Mouse (Mus musculus) T-helper 1 cell (primary cell): Measurements from ENCODE around the gene Ripk1.

Experiments
- in situ Hi-C: fragments of 300-600 bp; cut with MboI, MseI; formaldehyde crosslinking; loops from one replicate; pipeline ENCODE4 v1.15.1; 2025; ENCODE audit warnings: high pct_unique_total_duplicates

Ripk1 gene

GRCm38 (mm10) chr13:34002058-34003006, at the start of gene Ripk1, which contains the start of gene Serpinb6a:
TSS of gene Ripk1 (plus strand) at chr13:34002363.
TSS of gene Serpinb6a (minus strand) at chr13:34002794.
- in situ Hi-C loops: no loop called here

GRCm38 (mm10) chr13:33952947-33953346, 49.2 kb upstream of the Ripk1 start:
- in situ Hi-C loops: loop anchor here (5.0 kb wide), 1 partner anchor 44 kb away; no protein-coding TSS in a partner anchor

GRCm38 (mm10) chr13:33956571-33957421, 45.4 kb upstream of the Ripk1 start:
- in situ Hi-C loops: no loop called here

GRCm38 (mm10) chr13:33959771-33960170, 42.4 kb upstream of the Ripk1 start:
- in situ Hi-C loops: no loop called here

GRCm38 (mm10) chr13:33964206-33965046, 37.7 kb upstream of the Ripk1 start, which contains the start of gene Nqo2:
TSS of gene Nqo2 (plus strand) at chr13:33964687.
- in situ Hi-C loops: no loop called here

- in situ Hi-C loops: no loop called here
Measured at GRCm38 (mm10) chr13:33965056-33966024, 36.8 kb upstream of the Ripk1 start.

GRCm38 (mm10) chr13:33966025-33966412, 36.1 kb upstream of the Ripk1 start:
- in situ Hi-C loops: no loop called here

- in situ Hi-C loops: no loop called here
Measured at GRCm38 (mm10) chr13:33966574-33966973, 35.6 kb upstream of the Ripk1 start.

- in situ Hi-C loops: loop anchor here (10.0 kb wide), 1 partner anchor 985 kb away; the partner anchor contains the start of gene Serpinb9
Measured at GRCm38 (mm10) chr13:33989625-33990024, 12.5 kb upstream of the Ripk1 start.

- in situ Hi-C loops: loop anchor here (5.0 to 10.0 kb wide), 2 partner anchors 43 to 990 kb away; partner anchors contain the start of gene Serpinb9
Measured at GRCm38 (mm10) chr13:33995197-33995596, 7.0 kb upstream of the Ripk1 start.

- in situ Hi-C loops: no loop called here
Measured at GRCm38 (mm10) chr13:34003058-34003457, 895 bp downstream of the Ripk1 start.

- in situ Hi-C loops: no loop called here
Measured at GRCm38 (mm10) chr13:34007234-34007633, 5.1 kb downstream of the Ripk1 start.

GRCm38 (mm10) chr13:34016927-34017569, 14.9 kb downstream of the Ripk1 start:
- in situ Hi-C loops: no loop called here

GRCm38 (mm10) chr13:34018521-34018920, 16.4 kb downstream of the Ripk1 start:
- in situ Hi-C loops: no loop called here

- in situ Hi-C loops: no loop called here
Measured at GRCm38 (mm10) chr13:34021998-34022397, 19.8 kb downstream of the Ripk1 start.

GRCm38 (mm10) chr13:34032041-34032440, 29.9 kb downstream of the Ripk1 start:
- in situ Hi-C loops: no loop called here

- in situ Hi-C loops: no loop called here
Measured at GRCm38 (mm10) chr13:34035424-34035823, 33.3 kb downstream of the Ripk1 start.

- in situ Hi-C loops: no loop called here
Measured at GRCm38 (mm10) chr13:34036726-34037125, 34.6 kb downstream of the Ripk1 start.
